Mouse (Mus musculus) kidney, adult 2 months (tissue): ENCODE measurements at regions not wholly inside any gene's neighbourhood (a gene's known extent, or its start where the extent isn't known, plus 50 kb on each side); places are given as distances from the start of the nearest gene placed in this dataset.
A peak's percentile ranks its signal among the peaks of the same experiment; 100 is the strongest.

ENCODE experiments used
- DNase-seq: peaks from one replicate; pipeline ENCODE4 v3.0.0; 2021
- H3K27ac ChIP-seq: fragments of 200-500 bp; 2 replicates; pipeline ENCODE4 v1.5.1; 2012; ENCODE audit warnings: low read depth, low read length, control low read depth, inconsistent platforms; ENCODE audit not compliant: insufficient read depth
- H3K27me3 ChIP-seq: fragments of 200-500 bp; replicated peaks from 2 replicates; pipeline ENCODE4 v1.6.1; 2012; ENCODE audit warnings: mild to moderate bottlenecking, moderate library complexity, low read length, inconsistent platforms; ENCODE audit not compliant: control insufficient read depth, insufficient read depth
- H3K36me3 ChIP-seq: fragments of 200-500 bp; 2 replicates; pipeline ENCODE4 v1.6.1; 2012; ENCODE audit warnings: mild to moderate bottlenecking, moderate library complexity, low read length, inconsistent platforms; ENCODE audit not compliant: control insufficient read depth, insufficient read depth
- H3K4me1 ChIP-seq: fragments of 200-500 bp; 2 replicates; pipeline ENCODE4 v1.6.1; 2011; ENCODE audit warnings: low read length; ENCODE audit not compliant: control insufficient read depth, insufficient read depth
- H3K4me3 ChIP-seq: fragments of 200-500 bp; 2 replicates; pipeline ENCODE4 v1.5.1; 2011; ENCODE audit warnings: mild to moderate bottlenecking, low read depth, low read length, control low read depth; ENCODE audit not compliant: insufficient read depth
- CTCF ChIP-seq: fragments of 200-500 bp; conservative IDR thresholded peaks from 2 replicates; pipeline ENCODE4 v1.5.1; 2011; ENCODE audit warnings: low read depth, mild to moderate bottlenecking, control low read depth, low read length, moderate library complexity, mixed read lengths; ENCODE audit not compliant: insufficient read depth, insufficient read length
- POLR2A ChIP-seq: fragments of 200-500 bp; IDR thresholded peaks from one replicate; pipeline ENCODE4 v1.6.1; 2011; ENCODE audit warnings: low read depth, low read length, control low read depth
- WGBS: fragments of 180-500 bp; shearing (Covaris S2); methylation state at CpG from one replicate; pipeline ENCODE4 v1.1.7; 2018; 5-methylcytosine and 5-hydroxymethylcytosine counted together

GRCm38 (mm10) chr9:120774772-120775171 is 154.2 kb upstream of the Ctnnb1 start:
- TF ChIP-seq CTCF: no peak
- H3K4me1 ChIP-seq: peaks cover 15% of the 10 kb centered on the region
- H3K27me3 ChIP-seq: no peaks in the 10 kb centered on the region
- peak; percentile 42 for DNase-seq
- no peak overlapping the region for H3K27ac ChIP-seq
- no peak overlapping the region for H3K4me3 ChIP-seq
- 38% methylated on average over 1 of the region's 1 CpGs for WGBS
- H3K36me3 ChIP-seq: no peaks in the 10 kb centered on the region

GRCm38 (mm10) chr9:120775721-120776120 is 153.3 kb upstream of the Ctnnb1 start:
- no peak for DNase-seq
- no peaks in the 10 kb centered on the region for H3K27me3 ChIP-seq
- TF ChIP-seq POLR2A (no peak), CTCF (0 out of 2 replicates have a peak, but pooled peaks have one; percentile 6)
- no peak overlapping the region for H3K4me3 ChIP-seq
- peaks cover 15% of the 10 kb centered on the region for H3K4me1 ChIP-seq
- 0 out of 2 replicates have a peak overlapping the region, but pooled peaks have one; percentile 51 for H3K27ac ChIP-seq
- H3K36me3 ChIP-seq: no peaks in the 10 kb centered on the region
- 74% methylated on average over 3 of the region's 3 CpGs for WGBS

GRCm38 (mm10) chr9:120776456-120777001 is 152.5 kb upstream of the Ctnnb1 start:
- Histone ChIP-seq H3K27ac (peak overlapping the region; percentile 51), H3K4me1 (peaks cover 13% of the 10 kb centered on the region), H3K36me3 (no peaks in the 10 kb centered on the region), H3K27me3 (no peaks in the 10 kb centered on the region), H3K4me3 (no peak overlapping the region)
- 25% methylated on average over 4 of the region's 4 CpGs for WGBS
- DNase-seq: peak; percentile 76
- TF ChIP-seq POLR2A (no peak), CTCF (no peak)

- H3K4me1 ChIP-seq: peaks cover 13% of the 10 kb centered on the region
- peak; percentile 33 for DNase-seq
- TF ChIP-seq POLR2A (no peak), CTCF (no peak)
- no peak overlapping the region for H3K4me3 ChIP-seq
- no peaks in the 10 kb centered on the region for H3K27me3 ChIP-seq
- peak overlapping the region; percentile 51 for H3K27ac ChIP-seq
- 23% methylated on average over 6 of the region's 6 CpGs for WGBS
- no peaks in the 10 kb centered on the region for H3K36me3 ChIP-seq
Observed at GRCm38 (mm10) chr9:120777016-120777415, 152.0 kb upstream of the Ctnnb1 start.

- WGBS: 50% methylated on average over 10 of the region's 10 CpGs
- Histone ChIP-seq H3K36me3 (no peaks in the 10 kb centered on the region), H3K27me3 (no peaks in the 10 kb centered on the region), H3K4me1 (peaks cover 13% of the 10 kb centered on the region), H3K27ac (peak overlapping the region; percentile 72), H3K4me3 (no peak overlapping the region)
- DNase-seq: peak; percentile 93
- no peak for TF ChIP-seq POLR2A
- no peak; the same call in 1 of the 2 replicates for TF ChIP-seq CTCF
Observed at GRCm38 (mm10) chr9:120777501-120777900, 151.5 kb upstream of the Ctnnb1 start.

- TF ChIP-seq POLR2A (no peak), CTCF (no peak)
- WGBS: 61% methylated on average over 2 of the region's 2 CpGs
- Histone ChIP-seq H3K4me3 (no peak overlapping the region), H3K4me1 (peaks cover 13% of the 10 kb centered on the region), H3K27ac (peak overlapping the region; percentile 79), H3K36me3 (no peaks in the 10 kb centered on the region), H3K27me3 (no peaks in the 10 kb centered on the region)
- DNase-seq: peak; percentile 88
Observed at GRCm38 (mm10) chr9:120778423-120778822, 150.6 kb upstream of the Ctnnb1 start.

GRCm38 (mm10) chr9:120794210-120794609 is 134.8 kb upstream of the Ctnnb1 start:
- DNase-seq: no peak
- Histone ChIP-seq H3K4me3 (no peak overlapping the region), H3K27me3 (no peaks in the 10 kb centered on the region), H3K36me3 (no peaks in the 10 kb centered on the region), H3K4me1 (no peaks in the 10 kb centered on the region), H3K27ac (no peak overlapping the region)
- WGBS: 91% methylated on average over 5 of the region's 5 CpGs
- TF ChIP-seq CTCF: no peak
- no peak for TF ChIP-seq POLR2A
